Mouse (Mus musculus): ENCODE results near the gene Srp9. TPM values are rescaled to one million over a fixed set of nuclear protein-coding genes. Genes with fewer than 3 reads are reported as not detected.

Srp9 gene
- polyA plus RNA-seq, 1 experiment from 2014 or later = 101 TPM

GRCm38 (mm10) chr1:182105023-182105422 is 19.5 kb upstream of the Srp9 start:
- Histone ChIP-seq H3K4me2 (no peak overlapping the region), H3K9me3 (replicated peaks) (no peaks in the 10 kb centered on the region), H3K9ac (no peak overlapping the region), H3K36me3 (no peaks in the 10 kb centered on the region), H3K4me1 (replicated peaks) (0 out of 2 replicates have a peak, but pooled peaks cover 7% of the 10 kb centered on the region), H3K27me3 (no peaks in the 10 kb centered on the region), H3K4me3 (replicated peaks) (no peak overlapping the region), H3K27ac (no peak overlapping the region)
- ATAC-seq (ENCODE audit: low read depth) = no peak
- DNase-seq = no peak
- 43% methylated on average over 3 of the region's 3 CpGs for WGBS (ENCODE audit: insufficient replicate concordance)

- Histone ChIP-seq H3K9me3 (replicated peaks) (no peaks in the 10 kb centered on the region), H3K27me3 (no peaks in the 10 kb centered on the region), H3K9ac (no peak overlapping the region), H3K36me3 (no peaks in the 10 kb centered on the region), H3K4me2 (no peak overlapping the region), H3K4me3 (replicated peaks) (no peak overlapping the region), H3K4me1 (replicated peaks) (0 out of 2 replicates have a peak, but pooled peaks cover 7% of the 10 kb centered on the region), H3K27ac (no peak overlapping the region)
- no peak for DNase-seq
- 65% methylated on average over 9 of the region's 9 CpGs for WGBS (ENCODE audit: insufficient replicate concordance)
- ATAC-seq (ENCODE audit: low read depth) = no peak
Observed at GRCm38 (mm10) chr1:182107251-182107650, 17.3 kb upstream of the Srp9 start.

- ATAC-seq (ENCODE audit: low read depth) = no peak
- 17% methylated on average over 13 of the region's 13 CpGs for WGBS (ENCODE audit: insufficient replicate concordance)
- Histone ChIP-seq H3K4me3 (replicated peaks) (no peak overlapping the region), H3K9ac (no peak overlapping the region), H3K4me1 (replicated peaks) (0 out of 2 replicates have a peak, but pooled peaks cover 7% of the 10 kb centered on the region), H3K36me3 (no peaks in the 10 kb centered on the region), H3K27me3 (no peaks in the 10 kb centered on the region), H3K27ac (no peak overlapping the region), H3K4me2 (no peak overlapping the region), H3K9me3 (replicated peaks) (no peaks in the 10 kb centered on the region)
- DNase-seq = no peak
Observed at GRCm38 (mm10) chr1:182108397-182109099, 16.0 kb upstream of the Srp9 start.

- DNase-seq = no peak
- H3K27me3 ChIP-seq = 0 out of 2 replicates have a peak, but pooled peaks cover 3% of the 10 kb centered on the region
- H3K4me3 ChIP-seq (replicated peaks) = no peak overlapping the region
- no peak for ATAC-seq (ENCODE audit: low read depth)
- H3K27ac ChIP-seq = no peak overlapping the region
- 0 out of 2 replicates have a peak, but pooled peaks cover 5% of the 10 kb centered on the region for H3K4me1 ChIP-seq (replicated peaks)
- H3K36me3 ChIP-seq = no peaks in the 10 kb centered on the region
- no peaks in the 10 kb centered on the region for H3K9me3 ChIP-seq (replicated peaks)
- 70% methylated on average over 11 of the region's 11 CpGs for WGBS (ENCODE audit: insufficient replicate concordance)
- no peak overlapping the region for H3K4me2 ChIP-seq
- H3K9ac ChIP-seq = no peak overlapping the region
Observed at GRCm38 (mm10) chr1:182110185-182110584, 14.4 kb upstream of the Srp9 start.

DNA sequence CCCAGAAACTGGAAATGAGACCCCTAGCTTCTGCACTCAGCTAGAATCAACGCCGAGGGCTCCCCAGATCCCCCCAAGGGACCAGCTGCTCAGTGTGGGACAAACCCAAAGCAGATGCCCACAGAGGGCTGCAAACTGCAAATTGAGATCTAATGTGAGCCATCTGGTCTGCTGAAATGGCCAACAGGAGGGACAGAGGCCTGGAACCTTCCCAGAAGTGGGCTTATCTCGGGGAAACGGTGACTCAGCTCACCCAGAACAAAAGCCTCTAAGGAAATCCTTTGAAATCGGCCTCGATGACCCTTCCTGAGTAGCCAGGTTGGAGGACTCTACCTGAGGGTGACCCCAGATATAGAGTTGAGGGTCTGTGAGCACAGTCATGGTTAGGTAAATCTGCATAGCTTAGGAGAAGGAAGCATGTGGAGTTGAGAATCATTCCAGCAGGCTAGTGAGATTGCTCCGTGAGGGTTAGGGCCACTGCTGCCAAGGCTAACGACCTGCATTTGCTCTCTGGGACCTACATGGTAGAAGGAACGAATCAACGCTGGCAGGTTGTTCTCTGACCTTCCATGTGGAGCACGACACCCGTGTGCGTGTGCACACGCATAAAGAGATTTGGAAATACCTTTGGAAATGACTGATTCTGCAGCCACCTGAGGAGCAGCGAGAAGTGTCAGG is 13.7 kb upstream of the Srp9 start:
- H3K36me3 ChIP-seq = no peaks in the 10 kb centered on the region
- WGBS (ENCODE audit: insufficient replicate concordance) = 63% methylated on average over 15 of the region's 15 CpGs
- no peak overlapping the region for H3K9ac ChIP-seq
- no peaks in the 10 kb centered on the region for H3K9me3 ChIP-seq (replicated peaks)
- 0 out of 2 replicates have a peak, but pooled peaks cover 3% of the 10 kb centered on the region for H3K27me3 ChIP-seq
- H3K4me1 ChIP-seq (replicated peaks) = 0 out of 2 replicates have a peak, but pooled peaks cover 5% of the 10 kb centered on the region
- H3K27ac ChIP-seq = no peak overlapping the region
- DNase-seq = no peak
- ATAC-seq (ENCODE audit: low read depth) = no peak
- H3K4me3 ChIP-seq (replicated peaks) = no peak overlapping the region
- H3K4me2 ChIP-seq = no peak overlapping the region

GRCm38 (mm10) chr1:182111386-182112317 is 12.9 kb upstream of the Srp9 start:
- DNase-seq (no peak), ATAC-seq (ENCODE audit: low read depth) (no peak)
- no peak overlapping the region for H3K27ac ChIP-seq

DNA sequence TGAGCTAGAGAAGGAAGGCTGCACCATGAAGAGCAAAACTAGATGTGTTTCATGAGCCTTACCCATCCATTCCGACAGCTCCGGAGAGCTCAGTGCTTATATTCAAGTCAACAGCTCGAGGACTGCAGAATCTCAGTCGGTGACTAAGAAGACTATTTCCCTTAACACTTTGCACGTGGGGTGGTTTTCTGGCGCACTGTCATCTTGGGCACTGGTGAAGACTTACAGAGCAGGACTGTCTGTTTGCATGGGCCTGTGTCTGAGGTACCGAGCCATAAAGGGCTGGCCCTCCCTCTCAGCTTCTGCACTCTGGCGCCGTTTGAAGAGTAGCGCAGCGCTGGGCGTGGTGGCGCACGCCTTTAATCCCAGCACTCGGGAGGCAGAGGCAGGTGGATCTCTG is 12.2 kb upstream of the Srp9 start:
- Histone ChIP-seq H3K4me3 (replicated peaks) (no peak overlapping the region), H3K27me3 (0 out of 2 replicates have a peak, but pooled peaks cover 3% of the 10 kb centered on the region), H3K4me2 (no peak overlapping the region), H3K9ac (no peak overlapping the region), H3K9me3 (replicated peaks) (no peaks in the 10 kb centered on the region), H3K4me1 (replicated peaks) (0 out of 2 replicates have a peak, but pooled peaks cover 5% of the 10 kb centered on the region), H3K36me3 (no peaks in the 10 kb centered on the region), H3K27ac (no peak overlapping the region)
- no peak for DNase-seq
- no peak for ATAC-seq (ENCODE audit: low read depth)
- 78% methylated on average over 15 of the region's 15 CpGs for WGBS (ENCODE audit: insufficient replicate concordance)

More at GRCm38 (mm10) chr1:182111386-182112317, 12.9 kb upstream of the Srp9 start:
- 0 out of 2 replicates have a peak, but pooled peaks cover 5% of the 10 kb centered on the region for H3K4me1 ChIP-seq (replicated peaks)
- no peak overlapping the region for H3K4me2 ChIP-seq
- WGBS (ENCODE audit: insufficient replicate concordance) = 59% methylated on average over 14 of the region's 14 CpGs
- H3K4me3 ChIP-seq (replicated peaks) = no peak overlapping the region
- H3K9ac ChIP-seq = no peak overlapping the region
- H3K36me3 ChIP-seq = no peaks in the 10 kb centered on the region
- 0 out of 2 replicates have a peak, but pooled peaks cover 3% of the 10 kb centered on the region for H3K27me3 ChIP-seq
- no peaks in the 10 kb centered on the region for H3K9me3 ChIP-seq (replicated peaks)

GRCm38 (mm10) chr1:182113131-182113530 is 11.4 kb upstream of the Srp9 start:
- Histone ChIP-seq H3K27ac (no peak overlapping the region), H3K9me3 (replicated peaks) (no peaks in the 10 kb centered on the region)
- DNase-seq = no peak

GRCm38 (mm10) chr1:182113587-182114500 is 10.7 kb upstream of the Srp9 start:
- 57% methylated on average over 19 of the region's 19 CpGs for WGBS (ENCODE audit: insufficient replicate concordance)
- Histone ChIP-seq H3K36me3 (no peaks in the 10 kb centered on the region), H3K27ac (no peak overlapping the region), H3K4me1 (replicated peaks) (no peaks in the 10 kb centered on the region), H3K4me3 (replicated peaks) (no peak overlapping the region), H3K9me3 (replicated peaks) (no peaks in the 10 kb centered on the region), H3K4me2 (no peak overlapping the region), H3K27me3 (0 out of 2 replicates have a peak, but pooled peaks cover 3% of the 10 kb centered on the region), H3K9ac (no peak overlapping the region)
- no peak for ATAC-seq (ENCODE audit: low read depth)
- DNase-seq = no peak

More at GRCm38 (mm10) chr1:182113131-182113530, 11.4 kb upstream of the Srp9 start:
- no peak overlapping the region for H3K9ac ChIP-seq
- no peaks in the 10 kb centered on the region for H3K36me3 ChIP-seq
- no peak overlapping the region for H3K4me2 ChIP-seq
- 0 out of 2 replicates have a peak, but pooled peaks cover 3% of the 10 kb centered on the region for H3K27me3 ChIP-seq
- 79% methylated on average over 11 of the region's 11 CpGs for WGBS (ENCODE audit: insufficient replicate concordance)
- H3K4me1 ChIP-seq (replicated peaks) = 0 out of 2 replicates have a peak, but pooled peaks cover 4% of the 10 kb centered on the region
- ATAC-seq (ENCODE audit: low read depth) = no peak
- H3K4me3 ChIP-seq (replicated peaks) = no peak overlapping the region

GRCm38 (mm10) chr1:182115197-182115596 is 9.3 kb upstream of the Srp9 start:
- no peak overlapping the region for H3K4me3 ChIP-seq (replicated peaks)
- DNase-seq (no peak), ATAC-seq (ENCODE audit: low read depth) (no peak)
- no peak overlapping the region for H3K27ac ChIP-seq
- no peak overlapping the region for H3K4me2 ChIP-seq
- H3K9ac ChIP-seq = no peak overlapping the region
- 0 out of 2 replicates have a peak, but pooled peaks cover 3% of the 10 kb centered on the region for H3K27me3 ChIP-seq
- H3K9me3 ChIP-seq (replicated peaks) = no peaks in the 10 kb centered on the region
- WGBS (ENCODE audit: insufficient replicate concordance) = 20% methylated on average over 5 of the region's 5 CpGs
- H3K36me3 ChIP-seq = no peaks in the 10 kb centered on the region
- H3K4me1 ChIP-seq (replicated peaks) = no peaks in the 10 kb centered on the region
